Mouse (Mus musculus) embryonic fibroblast, embryonic 13.5 days (primary cell): ENCODE measurements around the gene Slc5a4a.

Source experiments
- CTCF ChIP-seq: IDR thresholded peaks from 2 replicates; pipeline ENCODE4 v1.5.1; 2011; ENCODE audit warnings: mild to moderate bottlenecking, control low read depth, low read length, moderate library complexity, borderline replicate concordance; ENCODE audit not compliant: insufficient read depth
- POLR2A ChIP-seq: IDR thresholded peaks from 2 replicates; pipeline ENCODE4 v1.6.1; 2011; ENCODE audit warnings: low read depth, mild to moderate bottlenecking, control low read depth, low read length, moderate library complexity

DNA sequence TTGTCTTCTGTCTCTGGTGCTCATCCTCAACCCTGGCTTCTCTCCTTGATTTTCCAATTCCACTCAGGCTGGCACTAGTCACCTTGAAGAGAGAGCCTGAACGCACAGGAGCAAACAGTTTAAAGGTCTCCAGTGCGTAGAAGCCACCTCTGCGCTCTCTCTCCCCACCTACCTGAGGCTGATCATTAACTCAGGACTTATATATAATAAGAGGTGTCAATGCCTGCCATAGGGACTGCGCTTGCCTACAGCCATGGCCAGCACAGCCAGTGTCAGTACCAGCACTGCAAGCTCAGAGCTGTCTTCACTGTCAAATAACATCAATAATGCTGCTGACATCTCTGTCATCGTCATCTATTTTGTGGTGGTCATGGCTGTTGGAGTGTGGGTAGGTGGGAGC is at the start of gene Slc5a4a:
- TF ChIP-seq CTCF: no peak
- TF ChIP-seq POLR2A: no peak
